Mouse (Mus musculus): ENCODE results near the gene A930009A15Rik.
A peak's percentile ranks its signal among the peaks of the same experiment; 100 is the strongest.

The A930009A15Rik gene

DNA sequence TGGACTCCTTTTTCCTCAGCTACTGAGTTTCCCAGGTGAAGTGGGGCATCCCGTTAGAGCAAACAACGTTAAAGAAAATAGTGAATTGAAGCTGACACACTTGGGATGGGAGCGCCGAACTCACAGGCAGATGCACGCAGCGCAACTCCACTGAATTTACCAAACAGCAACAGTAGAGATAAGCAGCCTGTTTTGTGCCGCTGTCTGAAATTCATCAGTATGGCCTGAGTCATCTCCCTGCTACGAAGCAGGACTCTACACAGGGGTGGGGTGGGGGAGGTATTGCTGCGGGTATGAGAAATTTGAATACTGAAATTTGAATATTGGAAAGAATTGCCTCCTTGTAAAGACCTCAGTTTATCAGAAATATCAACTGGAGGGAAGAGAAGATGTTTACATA is 12.2 kb downstream of the A930009A15Rik start:
- DNase-seq: no peak

DNA sequence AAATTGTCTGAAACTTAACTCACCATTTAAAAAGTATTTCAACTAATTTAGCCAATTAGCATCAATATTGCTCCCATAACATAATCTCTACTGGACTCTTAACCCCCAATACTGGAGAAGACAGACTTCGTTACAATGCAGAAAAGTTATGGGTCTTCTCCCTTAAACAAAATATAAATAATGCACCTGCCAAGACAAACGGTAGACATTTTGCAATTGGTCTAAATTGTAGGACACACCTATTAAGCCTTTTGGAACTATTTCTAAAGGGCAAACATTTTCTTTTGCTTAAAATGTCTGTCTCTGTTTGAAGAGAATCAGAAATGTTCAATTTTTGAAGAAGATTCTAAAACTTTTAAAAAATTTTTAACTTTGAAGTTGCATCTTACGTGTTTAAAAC is 13.3 kb downstream of the A930009A15Rik start:
- no peak for DNase-seq

DNA sequence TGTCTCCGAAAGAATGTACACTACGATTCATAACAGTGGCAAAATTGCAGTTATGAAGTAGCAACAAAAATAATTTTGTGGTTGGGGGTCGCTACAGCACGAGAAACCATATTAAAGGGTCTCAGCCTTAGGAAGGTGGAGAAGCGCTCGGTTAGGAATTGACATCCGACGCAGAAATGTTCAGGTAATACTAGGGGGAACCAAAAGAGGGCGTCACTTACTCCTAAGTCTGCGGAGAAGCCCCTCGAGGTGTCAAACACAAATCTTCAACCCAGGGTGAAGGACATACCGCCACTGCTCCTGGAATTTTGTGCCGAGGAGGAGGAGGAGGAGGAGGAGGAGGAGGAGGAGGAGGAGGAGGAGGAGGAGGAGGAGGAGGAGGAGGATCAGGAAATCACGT is 14.9 kb downstream of the A930009A15Rik start:
- no peak for DNase-seq

DNA sequence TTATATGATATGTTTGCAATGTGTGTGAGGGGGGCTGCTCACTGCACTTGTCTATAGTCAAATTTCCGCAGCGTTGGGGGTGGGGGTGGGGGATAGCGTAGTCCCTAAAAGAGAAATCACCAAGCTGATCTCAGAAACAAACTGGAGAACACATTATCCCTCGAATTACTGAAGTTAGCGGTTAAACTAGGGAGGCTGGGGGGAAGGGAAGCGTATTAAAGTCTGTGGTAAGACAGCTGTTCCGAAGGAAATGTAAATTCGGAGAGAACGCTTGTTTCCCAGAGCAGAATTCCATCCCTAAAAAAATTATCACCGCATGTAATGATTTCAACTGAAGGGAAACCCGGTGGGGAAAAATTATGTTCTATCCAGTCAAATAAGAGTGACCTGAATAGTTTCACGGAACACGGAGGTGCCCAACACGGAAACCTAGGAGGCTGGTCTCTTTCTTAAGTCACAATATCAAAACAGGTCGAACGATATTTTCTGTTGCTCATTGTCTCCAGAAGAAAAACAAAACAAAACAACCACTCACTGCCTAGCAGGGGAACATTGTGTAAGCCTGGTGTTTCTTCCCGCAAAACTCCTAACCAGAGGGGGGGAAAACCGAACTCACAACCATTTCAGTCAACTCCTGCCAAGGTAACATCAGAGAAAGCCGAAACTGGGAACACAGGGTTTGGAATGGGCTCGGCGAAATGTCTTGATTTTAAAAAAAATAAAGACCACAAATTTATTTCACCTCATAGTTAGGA is 15.9 kb downstream of the A930009A15Rik start:
- DNase-seq: no peak

DNA sequence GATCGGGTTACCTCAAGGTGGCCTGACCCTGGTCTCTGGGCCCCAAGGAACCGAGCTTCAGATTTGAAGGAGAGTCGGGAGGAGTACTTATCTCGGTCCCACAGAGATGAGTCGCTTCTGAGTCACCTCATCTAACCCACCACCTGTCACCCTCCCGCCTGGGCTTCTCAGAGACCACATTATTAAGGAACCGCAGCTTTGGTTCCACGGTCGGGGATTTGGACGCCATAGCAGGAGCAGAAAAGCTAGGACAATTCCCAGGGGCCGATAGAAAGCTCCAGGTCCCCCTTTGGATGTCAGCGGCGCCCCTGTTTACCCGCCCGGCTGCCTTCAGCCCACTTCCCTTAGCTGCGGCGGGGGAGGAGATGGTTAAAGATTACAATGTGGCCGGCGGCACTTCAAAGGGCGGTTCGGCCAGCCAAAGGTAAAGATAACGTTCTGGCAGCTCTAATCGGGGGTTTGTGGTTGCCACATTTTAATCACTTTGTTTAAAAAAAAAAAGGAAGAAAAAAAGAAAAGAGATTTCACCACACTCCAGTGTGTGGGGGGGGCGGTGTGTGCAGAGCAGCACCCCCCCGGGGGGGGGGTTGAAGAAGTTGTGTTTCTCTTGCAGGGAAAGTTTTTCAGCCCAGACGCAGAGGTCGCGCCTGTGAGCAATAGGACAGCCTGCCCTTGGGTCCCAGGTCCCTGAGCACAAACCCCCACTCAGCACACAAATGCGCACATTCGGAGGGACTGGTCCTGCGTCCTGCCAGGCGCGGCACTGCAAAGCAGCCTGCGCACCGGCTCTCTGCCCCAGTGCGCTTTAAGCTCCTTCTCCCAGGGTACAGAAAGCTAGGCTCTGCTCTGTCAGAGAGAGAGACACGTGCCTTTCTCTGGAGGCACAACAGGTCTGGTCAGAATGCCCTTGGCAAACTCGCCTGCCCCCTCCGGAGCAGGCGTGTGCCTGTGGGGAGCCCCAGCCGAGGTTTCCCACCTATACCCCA is 16.8 kb downstream of the A930009A15Rik start:
- DNase-seq: peak; percentile 7 to 29

DNA sequence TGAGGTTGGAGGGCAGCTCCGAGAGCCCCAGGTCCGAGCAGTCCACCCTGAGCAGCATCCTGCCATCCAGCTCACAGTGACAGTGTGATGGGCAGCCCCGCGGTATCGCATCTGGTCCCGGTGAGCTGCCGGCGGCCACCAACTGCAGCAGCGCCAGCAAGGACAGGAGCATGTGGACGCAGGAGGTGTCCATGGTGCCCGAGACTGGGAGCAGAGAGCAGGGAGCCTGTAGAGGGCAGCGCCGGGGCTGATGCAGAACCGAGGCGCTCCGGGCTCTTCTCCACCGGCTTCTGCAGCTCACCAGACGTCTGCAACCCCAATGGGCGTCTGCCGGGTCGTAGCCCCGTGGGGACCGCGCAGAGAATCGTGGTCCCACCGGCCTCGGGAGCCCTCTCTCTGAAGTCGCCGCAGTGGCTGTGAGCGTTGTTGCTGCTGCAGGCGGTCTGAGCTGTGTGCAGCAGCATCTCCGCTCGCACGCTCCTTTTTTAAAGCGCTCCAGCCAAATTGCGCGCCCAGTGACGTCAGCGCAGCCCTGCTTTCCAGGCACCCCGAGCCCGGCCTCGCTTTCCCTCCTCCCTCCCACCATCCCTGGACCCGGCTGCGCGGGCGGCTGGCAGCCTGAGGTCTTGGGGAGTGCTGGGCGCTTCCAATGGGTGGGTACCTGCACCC is 17.6 kb downstream of the A930009A15Rik start, which contains the start of gene Lgr5:
TSS of gene Lgr5 (minus strand) at position 480 of the 669 bp plus-strand sequence.
- DNase-seq: peak; percentile 51 to 61

DNA sequence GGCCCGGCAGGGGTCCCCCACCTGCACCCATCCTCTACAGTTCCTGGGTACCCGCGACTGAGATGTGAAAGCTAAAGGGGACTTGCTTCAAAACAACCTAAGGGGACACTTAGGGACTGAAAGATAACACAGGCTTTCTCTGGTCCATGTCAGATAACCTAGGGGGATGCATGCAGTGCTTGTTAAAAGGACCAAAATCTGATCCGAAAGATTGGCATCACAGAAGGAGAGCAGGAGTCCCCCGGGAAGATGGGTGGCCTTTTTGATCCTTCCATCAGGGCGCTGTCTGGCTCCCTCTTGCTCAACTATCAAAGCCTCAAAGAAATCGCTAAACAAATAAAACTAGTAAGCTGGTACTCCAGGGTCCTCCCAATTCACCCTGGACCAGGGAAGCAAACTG is 18.2 kb downstream of the A930009A15Rik start:
- DNase-seq: no peak

DNA sequence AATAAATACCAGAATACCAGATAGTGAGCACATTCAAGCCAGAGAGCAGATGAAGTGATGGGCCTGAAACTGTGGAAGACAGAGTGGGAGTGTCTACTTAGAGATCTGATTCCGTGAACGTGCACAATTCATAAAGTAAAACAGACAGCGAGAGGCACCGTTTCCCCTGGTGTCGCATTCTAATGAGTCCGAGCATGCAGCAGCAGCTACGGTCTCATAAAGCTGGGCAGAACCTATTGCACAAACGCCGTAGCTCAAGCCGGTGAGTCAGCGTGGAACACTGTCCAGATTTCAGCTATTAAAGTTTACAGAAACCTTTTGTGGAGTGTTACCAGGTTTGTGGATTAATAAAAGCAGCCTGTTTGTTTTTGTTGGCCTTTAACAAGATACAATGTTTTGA is 23.4 kb downstream of the A930009A15Rik start:
- DNase-seq: no peak

DNA sequence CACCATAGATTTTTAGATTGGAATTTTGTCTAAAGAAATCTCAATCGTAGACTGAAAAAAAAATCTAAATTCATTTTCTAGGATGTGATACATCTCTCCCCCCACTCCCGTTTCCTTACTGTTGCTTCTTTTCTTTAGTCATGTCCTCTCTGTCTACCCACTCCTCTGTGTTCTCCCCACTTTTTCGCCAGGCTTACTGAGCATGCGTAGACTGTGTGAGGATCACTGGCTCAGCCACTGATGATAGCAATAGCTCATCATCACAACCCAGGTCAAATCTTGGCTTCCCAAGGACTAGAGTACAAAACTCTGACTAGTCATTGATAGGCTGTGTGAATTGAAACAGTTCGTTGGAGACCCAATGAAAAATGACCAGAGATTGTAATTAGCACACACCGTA is 23.9 kb downstream of the A930009A15Rik start:
- DNase-seq: no peak

DNA sequence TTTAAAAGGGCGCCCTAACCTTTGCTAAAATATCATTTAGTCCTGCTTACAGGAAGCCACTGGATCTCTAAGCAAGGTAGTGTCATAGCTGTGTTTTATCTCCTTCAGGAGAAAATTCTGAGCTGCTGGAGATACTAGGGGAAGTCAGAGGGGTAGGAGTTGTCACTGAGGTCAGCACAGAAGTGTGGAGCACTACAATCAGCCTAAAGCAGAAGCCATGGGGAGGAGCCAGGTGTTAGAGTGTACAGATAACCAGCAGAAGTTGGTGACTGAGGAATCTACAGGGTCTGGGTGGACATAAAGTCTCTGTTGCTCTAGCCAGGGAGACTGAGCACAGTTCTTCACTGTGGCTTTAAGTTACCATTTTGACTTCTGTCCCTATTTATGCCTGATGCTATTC is 26.0 kb downstream of the A930009A15Rik start:
- no peak for DNase-seq

DNA sequence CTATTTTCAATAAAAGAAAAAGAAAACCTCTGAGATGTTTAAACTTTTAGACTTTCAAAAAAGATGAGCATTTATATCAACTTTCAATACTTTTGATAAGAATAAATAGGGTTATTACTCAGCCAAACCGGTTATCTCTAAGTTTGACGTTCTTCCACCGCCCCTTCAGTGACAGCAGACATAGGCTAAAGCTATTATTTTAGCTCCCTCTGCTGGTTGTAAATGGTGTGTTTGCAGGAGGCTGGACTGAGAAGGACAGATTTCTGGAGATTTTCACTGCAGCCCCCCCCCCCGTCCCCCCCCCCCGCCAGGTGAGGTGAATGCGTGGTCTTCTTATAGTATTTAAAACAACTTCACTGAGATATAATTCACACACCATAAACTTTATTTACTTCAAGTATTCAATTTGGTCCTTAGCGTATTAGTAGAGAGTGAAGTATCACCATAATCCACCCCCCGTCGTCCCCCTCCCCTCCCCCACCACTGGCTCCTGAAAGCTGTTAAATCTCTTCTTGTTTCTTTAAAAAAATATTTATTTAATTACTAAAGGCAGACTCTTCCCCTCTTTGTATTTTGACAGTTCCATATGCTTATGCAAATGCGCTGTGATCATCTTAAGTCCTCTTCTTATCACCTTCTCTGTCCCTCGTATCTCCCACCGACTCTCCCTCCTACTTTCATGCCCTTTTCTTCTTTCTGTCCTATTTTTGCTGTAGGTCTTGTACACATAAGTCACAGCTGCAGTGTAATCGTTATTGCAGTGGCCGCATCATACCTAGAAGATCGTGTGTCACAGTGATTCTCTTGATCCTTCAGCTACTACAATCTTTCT is 47.9 kb downstream of the A930009A15Rik start:
- peak in 1 of 2 experiments; percentile 24 for DNase-seq

DNA sequence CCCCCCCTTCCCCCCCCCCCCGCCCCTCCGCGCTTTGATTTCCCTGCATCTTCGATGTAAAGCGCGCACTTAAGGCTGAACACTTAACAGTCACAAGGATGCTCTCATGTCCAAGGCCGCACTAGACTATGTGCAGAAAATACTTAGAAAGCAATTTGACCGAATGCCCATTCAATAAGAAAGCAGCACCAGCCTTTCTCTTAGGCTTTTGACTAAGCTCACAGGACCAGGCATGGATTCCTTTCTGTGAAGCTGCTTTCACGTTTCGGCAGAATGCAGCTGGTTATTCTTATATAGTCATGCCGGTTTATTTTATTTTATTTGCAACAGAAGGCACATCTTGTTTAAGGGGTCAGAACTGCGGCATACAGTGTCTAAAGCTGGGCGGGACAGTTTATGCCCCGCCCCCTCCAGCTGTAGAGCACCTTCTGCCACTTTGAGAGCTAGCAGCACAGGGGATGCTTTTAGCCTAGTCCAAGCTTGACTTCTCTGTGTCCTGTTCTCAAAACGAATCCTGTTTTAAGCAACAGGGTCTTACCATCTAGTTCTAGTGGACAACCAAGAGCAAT is 48.6 kb downstream of the A930009A15Rik start:
- DNase-seq: no peak

DNA sequence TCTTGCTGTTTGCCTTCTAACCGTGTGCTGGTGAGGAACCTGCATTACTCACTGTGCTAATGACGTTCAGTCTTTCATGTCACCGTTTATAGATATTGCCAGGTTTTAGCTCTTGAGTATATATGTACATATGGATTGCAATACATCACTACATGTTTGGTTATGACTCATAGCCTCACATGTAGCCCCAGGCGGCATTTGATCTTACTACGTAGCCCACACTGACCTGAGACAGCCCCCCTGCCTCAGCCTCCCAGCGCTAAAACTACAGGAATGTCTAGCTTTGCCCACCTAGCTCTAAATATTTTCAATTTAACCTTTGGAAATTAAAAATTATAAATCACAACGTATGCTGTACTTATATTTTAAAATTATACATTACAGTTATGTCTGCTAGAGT is 53.7 kb downstream of the A930009A15Rik start:
- DNase-seq: no peak

DNA sequence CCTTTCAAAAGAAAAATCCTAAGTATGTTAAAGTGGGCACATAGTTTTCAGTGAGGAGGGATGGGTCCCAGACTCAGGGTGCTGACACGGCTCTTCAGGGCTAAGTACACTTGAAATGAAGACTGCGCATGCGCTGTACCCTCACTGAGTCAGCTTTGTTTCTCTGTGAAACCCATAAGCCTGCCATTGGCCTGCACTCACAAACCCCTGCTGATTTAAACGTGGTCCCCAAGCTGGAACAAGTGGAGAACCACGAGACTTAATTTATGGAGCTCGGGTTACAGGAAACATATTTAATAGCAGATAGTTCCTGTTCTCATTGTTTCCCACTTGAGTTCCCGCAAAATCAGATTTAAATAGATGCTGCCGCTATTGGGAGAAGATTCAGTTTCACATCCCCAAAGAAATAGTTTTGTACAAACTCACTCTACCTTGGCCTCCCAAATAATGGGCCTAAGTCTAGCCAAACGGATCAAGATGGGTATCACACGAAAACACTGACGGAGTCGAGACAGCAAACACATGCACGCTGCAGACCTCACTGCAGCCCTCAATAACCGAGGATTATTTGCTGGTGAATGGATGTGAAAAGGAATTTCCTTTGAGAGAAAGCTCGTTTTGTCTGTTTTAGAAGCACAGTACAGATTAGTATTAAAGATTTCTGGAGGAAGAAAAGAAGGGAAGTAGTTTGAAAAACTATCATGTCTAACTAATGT is 54.3 kb downstream of the A930009A15Rik start:
- DNase-seq: peak; percentile 53 to 69

DNA sequence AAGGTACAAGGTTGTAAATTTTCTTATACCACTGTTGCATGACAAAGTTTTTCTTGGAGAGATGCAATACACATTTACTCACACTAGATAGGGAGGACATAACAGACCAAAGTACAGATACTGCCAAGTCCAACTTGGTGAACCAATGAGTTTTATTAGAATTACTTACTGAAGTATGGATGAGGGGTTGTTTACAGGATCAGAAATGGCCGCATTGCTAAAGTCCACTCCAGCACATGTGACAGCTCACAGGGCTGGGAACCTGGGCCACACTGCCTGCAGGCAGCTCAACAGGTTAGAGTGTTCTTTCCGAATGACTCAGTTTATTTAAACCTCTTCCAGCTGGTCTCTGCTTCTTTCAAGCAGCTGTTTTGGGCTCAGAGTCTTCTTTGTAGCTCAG is 55.2 kb downstream of the A930009A15Rik start:
- no peak for DNase-seq

DNA sequence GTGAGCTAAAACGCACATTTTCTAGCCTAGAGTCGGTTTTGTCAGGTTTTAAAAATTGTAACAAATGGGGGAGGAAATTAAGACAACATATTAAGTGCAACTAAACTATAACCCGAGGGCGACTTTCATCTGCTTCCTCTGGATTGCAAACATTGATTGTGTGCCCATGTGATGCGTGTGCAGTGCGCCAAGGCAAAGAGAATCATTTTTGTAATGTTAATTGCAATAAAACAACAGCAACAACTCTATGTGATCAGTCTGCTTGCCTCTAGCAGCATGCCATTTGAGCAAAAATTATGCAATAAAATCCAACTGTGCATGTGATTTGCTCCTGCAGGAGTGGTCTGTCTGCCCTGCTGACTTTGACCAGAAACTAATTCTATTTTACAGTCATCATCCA is 56.9 kb downstream of the A930009A15Rik start:
- no peak for DNase-seq
